Mouse (Mus musculus) kidney, embryonic 14.5 days (tissue): Measurements from ENCODE around the gene Nob1. TPM values are rescaled to one million over a fixed set of nuclear protein-coding genes. Genes with fewer than 3 reads are reported as not detected.

Experiments used
- ATAC-seq: fragments of 200-750 bp; cut with Nextera tagmentation; 2 replicates; pipeline ENCODE4 v1.8.0; 2017; ENCODE audit warnings: moderate number of reproducible peaks, mild to moderate bottlenecking, moderate TSS enrichment, moderate library complexity; ENCODE audit not compliant: low FRiP score, low TSS enrichment
- H3K27ac ChIP-seq: fragments of 300-500 bp; sonication (generic); 2 replicates; pipeline ENCODE4 v1.5.1; 2014; ENCODE audit warnings: low read depth, mild to moderate bottlenecking, low read length, moderate library complexity, mixed read lengths
- H3K27me3 ChIP-seq: fragments of 300-500 bp; sonication (generic); 2 replicates; pipeline ENCODE4 v1.6.1; 2014; ENCODE audit warnings: mild to moderate bottlenecking, low read length; ENCODE audit not compliant: control insufficient read depth, insufficient read depth
- H3K36me3 ChIP-seq: fragments of 300-500 bp; sonication (generic); 2 replicates; pipeline ENCODE4 v1.6.1; 2014; ENCODE audit warnings: low read length, mixed read lengths; ENCODE audit not compliant: control insufficient read depth, insufficient read depth
- H3K4me1 ChIP-seq: fragments of 300-500 bp; sonication (generic); 2 replicates; pipeline ENCODE4 v1.6.1; 2014; ENCODE audit warnings: low read length, mixed read lengths; ENCODE audit not compliant: control insufficient read depth, insufficient read depth
- H3K4me2 ChIP-seq: fragments of 300-500 bp; sonication (generic); replicated peaks from 2 replicates; pipeline ENCODE4 v1.6.1; 2014; ENCODE audit warnings: low read depth, mild to moderate bottlenecking, low read length
- H3K4me3 ChIP-seq: fragments of 300-500 bp; sonication (generic); 2 replicates; pipeline ENCODE4 v1.5.1; 2014; ENCODE audit warnings: mild to moderate bottlenecking, low read length
- H3K9ac ChIP-seq: fragments of 300-500 bp; sonication (generic); 2 replicates; pipeline ENCODE4 v1.6.1; 2014; ENCODE audit warnings: low read depth, mild to moderate bottlenecking, low read length, moderate library complexity
- H3K9me3 ChIP-seq: fragments of 300-500 bp; sonication (generic); 2 replicates; pipeline ENCODE4 v1.6.1; 2016; ENCODE audit warnings: low read length; ENCODE audit not compliant: control insufficient read depth
- WGBS: fragments of 180-500 bp; shearing (Covaris S2); extraction: QIAGEN DNeasy Blood & Tissue Kit; methylation state at CpG from one replicate; pipeline ENCODE4 v1.1.7; 2014; 5-methylcytosine and 5-hydroxymethylcytosine counted together
- polyA plus RNA-seq: library from polyadenylated mRNA; unstranded; fragments of >200 nt; fragmentation: Nextera tagmentation; extraction: Ambion mirVana; gene quantifications from 2 replicates; pipeline ENCODE4 v1.2.1, GENCODE M21; 2014

The Nob1 gene
- polyA plus RNA-seq: 84.5 and 85.3 TPM in 2 replicates

DNA sequence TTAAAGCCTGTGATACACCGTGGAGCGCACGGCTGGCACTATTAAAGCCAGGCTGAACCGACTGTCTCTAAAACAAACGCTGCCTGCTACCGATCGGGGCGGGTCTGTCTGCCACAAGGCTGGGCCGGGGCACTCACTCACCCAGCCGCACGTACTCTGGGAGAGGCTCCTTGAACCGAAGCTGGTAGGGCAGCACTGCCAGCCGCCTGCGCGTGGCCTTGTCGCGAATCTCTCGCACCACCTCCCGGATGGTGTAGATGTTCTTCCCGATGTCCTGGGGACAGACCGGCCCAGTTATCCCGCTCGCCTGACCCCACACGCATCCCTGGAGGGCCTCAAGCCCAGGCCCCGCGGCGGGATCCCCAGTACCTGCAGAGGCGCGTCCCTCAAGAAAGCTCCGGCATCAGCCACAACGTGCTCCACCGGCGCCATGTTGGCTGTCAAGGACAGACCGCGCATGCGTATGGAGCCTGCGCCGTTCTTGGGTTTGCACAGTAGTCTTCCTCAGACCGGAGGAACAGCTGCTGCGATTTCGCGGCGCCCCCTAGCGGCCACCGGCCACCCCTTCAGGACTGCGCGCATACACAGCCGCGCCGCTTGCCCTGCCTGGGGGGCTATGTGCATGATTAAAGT, at the start of gene Nob1:
TSS of gene Nob1 (minus strand) at position 455 of the 633 bp plus-strand sequence.
- H3K4me1 ChIP-seq: peaks cover 4% of the 10 kb centered on the region
- ATAC-seq: peak; percentile 99
- WGBS: under 1% methylated on average over 50 of the region's 50 CpGs
- no peaks in the 10 kb centered on the region for H3K9me3 ChIP-seq
- H3K27me3 ChIP-seq: no peaks in the 10 kb centered on the region
- peaks cover 27% of the 10 kb centered on the region for H3K36me3 ChIP-seq
- peak within 1 kb of the TSS; percentile 25 for H3K27ac ChIP-seq
- peak within 1 kb of the TSS; percentile 85 for H3K9ac ChIP-seq
- peak within 1 kb of the TSS; percentile 79 for H3K4me2 ChIP-seq
- H3K4me3 ChIP-seq: peak within 1 kb of the TSS; percentile 89

DNA sequence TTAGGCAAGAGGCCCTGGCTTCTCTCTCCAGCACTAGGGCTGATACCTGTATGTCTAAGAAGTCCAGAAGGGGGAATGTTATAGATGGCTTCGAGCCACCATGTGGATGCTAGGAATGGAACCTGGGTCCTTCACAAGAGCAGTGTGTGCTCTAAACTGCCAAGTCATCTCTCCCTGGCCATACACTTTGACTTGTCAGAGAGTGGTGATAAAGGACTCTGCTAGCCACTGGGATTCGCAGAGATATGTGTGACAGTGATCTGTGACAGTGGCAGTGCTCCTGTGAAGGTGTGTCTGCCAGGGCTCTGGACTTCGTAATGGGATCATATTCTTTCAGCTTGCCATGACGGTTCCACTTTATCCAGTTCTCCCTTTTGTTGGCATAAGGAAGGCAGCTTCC, 48.5 kb upstream of the Nob1 start:
- Histone ChIP-seq H3K36me3 (peaks cover 4% of the 10 kb centered on the region; the same call in 1 of the 2 replicates), H3K4me2 (no peak overlapping the region), H3K4me1 (no peaks in the 10 kb centered on the region; the same call in 1 of the 2 replicates), H3K27me3 (no peaks in the 10 kb centered on the region), H3K9me3 (no peaks in the 10 kb centered on the region), H3K27ac (no peak overlapping the region), H3K9ac (no peak overlapping the region), H3K4me3 (no peak overlapping the region)
- WGBS: 96% methylated on average over 4 of the region's 4 CpGs
- no peak for ATAC-seq

DNA sequence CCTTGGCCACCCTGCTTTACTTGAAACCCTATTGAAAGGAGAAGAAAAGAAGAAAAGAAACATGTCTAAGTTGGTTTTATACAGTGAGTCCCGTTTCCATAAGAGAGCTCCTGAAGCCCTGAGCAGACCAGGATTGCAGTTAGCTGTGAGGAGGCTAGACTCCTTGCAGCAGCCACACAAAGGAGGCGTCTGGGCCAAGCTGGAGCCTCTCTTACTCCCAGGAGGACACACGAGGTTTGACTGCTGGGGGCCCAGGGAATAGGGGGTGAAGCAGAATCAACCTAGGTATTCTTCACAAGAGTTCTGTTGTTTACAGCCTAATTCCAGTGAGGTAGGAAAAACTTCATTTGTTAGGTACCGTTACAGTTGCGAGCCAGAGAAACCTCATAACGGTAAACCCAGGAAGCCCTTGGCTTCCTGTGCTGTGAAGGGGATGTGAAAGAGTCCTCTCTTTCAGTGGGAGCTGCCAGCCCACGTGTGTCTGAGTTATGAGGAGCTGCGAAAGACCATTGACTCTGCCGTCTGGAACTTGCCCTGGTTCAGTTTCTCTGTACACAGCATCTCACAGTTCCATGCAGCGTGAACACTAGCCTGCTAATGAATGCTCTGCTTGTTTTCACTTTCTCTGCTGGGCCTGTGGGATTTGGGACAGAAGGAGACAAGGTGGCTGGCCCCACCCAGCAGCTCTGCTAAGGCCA, 47.7 kb upstream of the Nob1 start:
- no peak overlapping the region for H3K4me3 ChIP-seq
- no peak for ATAC-seq
- no peak overlapping the region for H3K4me2 ChIP-seq
- WGBS: 58% methylated on average over 10 of the region's 10 CpGs
- H3K27me3 ChIP-seq: no peaks in the 10 kb centered on the region
- peaks cover 4% of the 10 kb centered on the region; the same call in 1 of the 2 replicates for H3K36me3 ChIP-seq
- no peaks in the 10 kb centered on the region for H3K9me3 ChIP-seq
- H3K27ac ChIP-seq: no peak overlapping the region
- no peak overlapping the region for H3K9ac ChIP-seq
- no peaks in the 10 kb centered on the region; the same call in 1 of the 2 replicates for H3K4me1 ChIP-seq

DNA sequence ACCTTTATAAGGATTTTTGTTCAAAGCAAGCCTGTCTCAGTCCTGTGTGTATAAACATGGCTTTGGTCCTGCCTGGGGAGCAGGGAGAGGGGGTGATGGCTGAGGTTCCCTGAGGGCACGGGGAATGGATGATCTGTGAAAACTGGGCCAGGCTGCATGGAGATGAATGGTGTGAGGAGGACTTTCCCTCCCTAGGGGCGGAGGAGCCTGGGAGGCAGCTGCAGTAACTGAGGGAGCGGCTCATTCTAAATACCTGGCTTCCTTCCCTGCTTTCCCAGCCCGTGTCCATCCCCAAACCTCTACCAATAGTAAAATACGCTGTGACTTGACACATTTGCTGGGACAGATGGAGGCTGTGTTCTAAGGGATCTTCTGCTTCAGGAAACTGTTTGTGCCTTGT, 45.5 kb upstream of the Nob1 start:
- H3K27me3 ChIP-seq: no peaks in the 10 kb centered on the region
- WGBS: 73% methylated on average over 5 of the region's 5 CpGs
- no peak overlapping the region for H3K4me2 ChIP-seq
- no peak for ATAC-seq
- H3K4me3 ChIP-seq: no peak overlapping the region
- H3K36me3 ChIP-seq: peaks cover 6% of the 10 kb centered on the region; the same call in 1 of the 2 replicates
- no peaks in the 10 kb centered on the region for H3K9me3 ChIP-seq
- H3K9ac ChIP-seq: no peak overlapping the region
- H3K27ac ChIP-seq: no peak overlapping the region
- no peaks in the 10 kb centered on the region; the same call in 1 of the 2 replicates for H3K4me1 ChIP-seq

DNA sequence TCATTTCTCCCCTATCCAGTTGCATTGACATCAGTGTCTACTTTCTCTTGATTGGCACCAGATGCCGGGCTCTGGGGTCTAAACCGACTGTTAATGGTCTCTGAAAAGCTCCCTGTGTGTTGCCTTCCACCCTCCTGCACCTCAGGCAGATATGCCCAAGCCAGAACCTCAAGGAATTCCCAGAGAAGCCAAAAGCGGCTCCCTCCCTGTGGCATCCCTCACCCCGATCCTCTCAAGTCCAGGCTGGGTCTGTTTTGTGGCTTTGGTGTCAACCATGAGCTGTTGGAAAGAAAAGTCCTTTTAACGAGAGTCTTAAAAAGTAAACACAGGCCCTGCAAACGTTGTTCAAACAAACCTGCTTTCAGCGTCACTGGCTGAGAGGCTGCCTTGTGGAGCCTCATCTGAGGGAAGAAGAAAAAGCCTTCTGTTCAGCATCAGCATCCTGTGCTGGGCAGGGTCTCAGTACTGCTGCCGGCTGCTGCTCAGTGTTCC, 44.0 kb upstream of the Nob1 start:
- peaks cover 9% of the 10 kb centered on the region; the same call in 1 of the 2 replicates for H3K36me3 ChIP-seq
- no peak overlapping the region for H3K4me3 ChIP-seq
- H3K9ac ChIP-seq: no peak overlapping the region
- ATAC-seq: no peak
- no peak overlapping the region for H3K27ac ChIP-seq
- no peaks in the 10 kb centered on the region; the same call in 1 of the 2 replicates for H3K4me1 ChIP-seq
- H3K27me3 ChIP-seq: no peaks in the 10 kb centered on the region
- 58% methylated on average over 8 of the region's 8 CpGs for WGBS
- H3K9me3 ChIP-seq: no peaks in the 10 kb centered on the region
- no peak overlapping the region for H3K4me2 ChIP-seq

DNA sequence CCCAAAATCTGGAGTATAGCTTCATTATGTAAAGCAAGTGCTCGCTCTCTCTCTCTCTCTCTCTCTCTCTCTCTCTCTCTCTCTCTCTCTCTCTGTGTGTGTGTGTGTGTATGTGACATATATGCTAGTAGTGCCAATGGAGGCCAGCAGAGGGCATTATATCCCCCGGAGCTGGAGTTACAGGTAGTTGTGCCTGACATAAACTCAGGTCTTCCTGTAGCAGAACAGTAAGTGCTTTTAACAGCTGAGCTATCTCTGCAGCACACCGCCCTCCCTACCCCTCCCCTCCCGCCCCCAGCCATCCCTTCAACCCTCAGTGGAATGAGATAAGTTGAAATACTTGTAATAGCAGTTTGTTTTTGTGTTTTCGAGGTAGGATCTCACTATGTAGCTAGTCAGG, 41.8 kb upstream of the Nob1 start:
- no peak overlapping the region for H3K27ac ChIP-seq
- H3K4me3 ChIP-seq: no peak overlapping the region
- no peak for ATAC-seq
- H3K9ac ChIP-seq: no peak overlapping the region
- H3K27me3 ChIP-seq: no peaks in the 10 kb centered on the region
- 92% methylated on average over 5 of the region's 5 CpGs for WGBS
- H3K9me3 ChIP-seq: no peaks in the 10 kb centered on the region
- H3K4me2 ChIP-seq: no peak overlapping the region
- H3K4me1 ChIP-seq: no peaks in the 10 kb centered on the region
- peaks cover 11% of the 10 kb centered on the region for H3K36me3 ChIP-seq

GRCm38 (mm10) chr8:107465332-107465990, 40.6 kb upstream of the Nob1 start:
- Histone ChIP-seq H3K9ac (no peak overlapping the region), H3K27ac (no peak overlapping the region), H3K9me3 (no peaks in the 10 kb centered on the region), H3K4me2 (no peak overlapping the region), H3K4me3 (no peak overlapping the region), H3K4me1 (no peaks in the 10 kb centered on the region), H3K36me3 (peaks cover 20% of the 10 kb centered on the region), H3K27me3 (no peaks in the 10 kb centered on the region)
- 43% methylated on average over 3 of the region's 3 CpGs for whole genome bisulfite sequencing
- no peak for ATAC-seq

GRCm38 (mm10) chr8:107462423-107462822, 37.6 kb upstream of the Nob1 start:
- Histone ChIP-seq H3K36me3 (peaks cover 36% of the 10 kb centered on the region), H3K4me3 (no peak overlapping the region), H3K9me3 (no peaks in the 10 kb centered on the region), H3K27ac (no peak overlapping the region), H3K4me1 (no peaks in the 10 kb centered on the region), H3K9ac (no peak overlapping the region), H3K4me2 (no peak overlapping the region), H3K27me3 (no peaks in the 10 kb centered on the region)
- ATAC-seq: no peak
- WGBS: 89% methylated on average over 5 of the region's 5 CpGs
